Mouse (Mus musculus) spleen, adult 2 months (tissue): ENCODE results near the gene Pamr1.

ENCODE experiments used
- CTCF ChIP-seq: fragments of 200-500 bp; IDR thresholded peaks from 2 replicates; pipeline ENCODE4 v1.5.1; 2011; ENCODE audit warnings: mild to moderate bottlenecking, inconsistent platforms; ENCODE audit not compliant: insufficient read depth, insufficient read length, insufficient replicate concordance; ENCODE audit errors: extremely low read depth
- POLR2A ChIP-seq: fragments of 200-500 bp; IDR thresholded peaks from 2 replicates; pipeline ENCODE4 v1.6.1; 2011; ENCODE audit warnings: low read depth, low read length, inconsistent platforms

DNA sequence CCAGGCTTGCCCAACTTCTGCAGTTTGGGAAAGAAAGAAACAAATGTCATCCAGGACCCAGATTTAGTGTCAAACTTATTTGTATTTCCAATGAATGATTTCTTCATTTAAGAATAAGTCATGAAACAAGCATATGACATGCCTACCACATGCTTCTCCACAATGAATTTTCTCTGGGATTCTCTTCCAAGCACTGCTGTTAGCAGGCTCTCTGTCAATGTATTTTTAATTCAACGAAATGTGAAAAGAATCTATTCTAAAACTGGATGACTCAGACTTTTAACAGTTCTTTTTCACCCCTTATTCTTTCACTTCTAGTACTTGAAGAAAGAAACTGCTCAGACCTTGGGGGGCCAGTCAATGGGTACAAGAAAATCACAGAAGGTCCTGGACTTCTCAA is 84.2 kb downstream of the Pamr1 start:
- TF ChIP-seq CTCF (no peak), POLR2A (no peak)
